Mouse (Mus musculus): Measurements from ENCODE around the gene Csf3. TPM values are rescaled to one million over a fixed set of nuclear protein-coding genes. Genes with fewer than 3 reads are reported as not detected.
"Not testable (repeated sequence)": the region's sequence is repeated elsewhere in the genome, so short reads cannot be mapped to it uniquely, and the experiment has no call there.

Csf3 gene
- polyA plus RNA-seq, 1 experiment from 2014 or later, result not detected

GRCm38 (mm10) chr11:98707401-98708281 lies 6.6 kb downstream of the Csf3 start:
- peaks cover 60% of the 10 kb centered on the region for H3K36me3 ChIP-seq (ENCODE audit: insufficient read depth)
- no peaks in the 10 kb centered on the region for H3K9me3 ChIP-seq (ENCODE audit: low read depth, low read length)
- peak overlapping the region; percentile 86 for H3K27ac ChIP-seq (ENCODE audit: low read depth)
- H3K9ac ChIP-seq, result no peak overlapping the region
- 61% methylated on average over 22 of the region's 22 CpGs for WGBS
- H3K4me1 ChIP-seq (ENCODE audit: insufficient read depth), result peaks cover 24% of the 10 kb centered on the region
- DNase-seq, result peak; percentile 88
- H3K4me2 ChIP-seq, result peak overlapping the region; percentile 23; the same call in 1 of the 2 replicates
- no peaks in the 10 kb centered on the region for H3K27me3 ChIP-seq (ENCODE audit: insufficient read depth, low read length)
- peak; percentile 64 for ATAC-seq (ENCODE audit: insufficient read depth)
- no peak overlapping the region for H3K4me3 ChIP-seq (ENCODE audit: low read depth, low read length)
- TF ChIP-seq CTCF (IDR thresholded peaks at IDR 0.05; ENCODE audit: low read depth), result no peak

GRCm38 (mm10) chr11:98708282-98708956 lies 7.4 kb downstream of the Csf3 start:
- 59% methylated on average over 19 of the region's 19 CpGs for WGBS
- Histone ChIP-seq H3K4me1 (ENCODE audit: insufficient read depth) (peaks cover 24% of the 10 kb centered on the region), H3K36me3 (ENCODE audit: insufficient read depth) (peaks cover 68% of the 10 kb centered on the region), H3K27me3 (ENCODE audit: insufficient read depth, low read length) (no peaks in the 10 kb centered on the region), H3K4me3 (ENCODE audit: low read depth, low read length) (no peak overlapping the region), H3K9me3 (ENCODE audit: low read depth, low read length) (no peaks in the 10 kb centered on the region), H3K27ac (ENCODE audit: low read depth) (peak overlapping the region; percentile 86), H3K9ac (no peak overlapping the region), H3K4me2 (peak overlapping the region; percentile 23; the same call in 1 of the 2 replicates)
- no peak for TF ChIP-seq CTCF (IDR thresholded peaks at IDR 0.05; ENCODE audit: low read depth)
- ATAC-seq (ENCODE audit: insufficient read depth) (peak; percentile 45), DNase-seq (peak; percentile 81)

- H3K36me3 ChIP-seq (ENCODE audit: insufficient read depth), result peaks cover 75% of the 10 kb centered on the region
- TF ChIP-seq CTCF (IDR thresholded peaks at IDR 0.05; ENCODE audit: low read depth), result no peak
- no peak overlapping the region for H3K9ac ChIP-seq
- ATAC-seq (ENCODE audit: insufficient read depth), result no peak
- H3K4me2 ChIP-seq, result peak overlapping the region; percentile 15; the same call in 1 of the 2 replicates
- no peaks in the 10 kb centered on the region for H3K9me3 ChIP-seq (ENCODE audit: low read depth, low read length)
- peaks cover 24% of the 10 kb centered on the region for H3K4me1 ChIP-seq (ENCODE audit: insufficient read depth)
- H3K27ac ChIP-seq (ENCODE audit: low read depth), result peak overlapping the region; percentile 86
- peak; percentile 50 for DNase-seq
- no peaks in the 10 kb centered on the region for H3K27me3 ChIP-seq (ENCODE audit: insufficient read depth, low read length)
- WGBS, result 57% methylated on average over 26 of the region's 26 CpGs
- no peak overlapping the region for H3K4me3 ChIP-seq (ENCODE audit: low read depth, low read length)
Observed at GRCm38 (mm10) chr11:98709001-98709741, 8.1 kb downstream of the Csf3 start.

- no peak overlapping the region for H3K9ac ChIP-seq
- no peaks in the 10 kb centered on the region for H3K27me3 ChIP-seq (ENCODE audit: insufficient read depth, low read length)
- no peak overlapping the region for H3K4me3 ChIP-seq (ENCODE audit: low read depth, low read length)
- no peaks in the 10 kb centered on the region for H3K9me3 ChIP-seq (ENCODE audit: low read depth, low read length)
- TF ChIP-seq CTCF (IDR thresholded peaks at IDR 0.05; ENCODE audit: low read depth), result peak; percentile 98
- peaks cover 24% of the 10 kb centered on the region for H3K4me1 ChIP-seq (ENCODE audit: insufficient read depth)
- peaks cover 75% of the 10 kb centered on the region for H3K36me3 ChIP-seq (ENCODE audit: insufficient read depth)
- DNase-seq (peak; percentile 95), ATAC-seq (ENCODE audit: insufficient read depth) (peak; percentile 52)
- H3K27ac ChIP-seq (ENCODE audit: low read depth), result peak overlapping the region; percentile 56; the same call in 1 of the 2 replicates
- 46% methylated on average over 12 of the region's 12 CpGs for WGBS
- H3K4me2 ChIP-seq, result no peak overlapping the region
Observed at GRCm38 (mm10) chr11:98710416-98711045, 9.5 kb downstream of the Csf3 start.

- no peak for TF ChIP-seq CTCF (IDR thresholded peaks at IDR 0.05; ENCODE audit: low read depth)
- WGBS, result 82% methylated on average over 4 of the region's 4 CpGs
- Histone ChIP-seq H3K4me2 (no peak overlapping the region), H3K4me3 (ENCODE audit: low read depth, low read length) (no peak overlapping the region), H3K9ac (no peak overlapping the region), H3K4me1 (ENCODE audit: insufficient read depth) (peaks cover 24% of the 10 kb centered on the region), H3K27ac (ENCODE audit: low read depth) (peak overlapping the region; percentile 56; the same call in 1 of the 2 replicates), H3K27me3 (ENCODE audit: insufficient read depth, low read length) (no peaks in the 10 kb centered on the region), H3K36me3 (ENCODE audit: insufficient read depth) (peaks cover 74% of the 10 kb centered on the region), H3K9me3 (ENCODE audit: low read depth, low read length) (no peaks in the 10 kb centered on the region)
- ATAC-seq (ENCODE audit: insufficient read depth) (no peak), DNase-seq (no peak)
Observed at GRCm38 (mm10) chr11:98711046-98711434, 10.0 kb downstream of the Csf3 start.

- H3K27me3 ChIP-seq (ENCODE audit: insufficient read depth, low read length); H3K4me3 ChIP-seq (ENCODE audit: low read depth, low read length); ATAC-seq (ENCODE audit: insufficient read depth); H3K9me3 ChIP-seq (ENCODE audit: low read depth, low read length); H3K27ac ChIP-seq (ENCODE audit: low read depth); H3K9ac ChIP-seq; H3K4me2 ChIP-seq: not testable (repeated sequence)
- TF ChIP-seq CTCF (IDR thresholded peaks at IDR 0.05; ENCODE audit: low read depth), result peak; percentile 63
- DNase-seq, result peak; percentile 63
- H3K36me3 ChIP-seq (ENCODE audit: insufficient read depth), result peaks cover 74% of the 10 kb centered on the region
- H3K4me1 ChIP-seq (ENCODE audit: insufficient read depth), result peaks cover 24% of the 10 kb centered on the region
- 84% methylated on average over 6 of the region's 6 CpGs for WGBS
Observed at GRCm38 (mm10) chr11:98712009-98712408, 10.9 kb downstream of the Csf3 start.
